Mouse (Mus musculus) MEL (cell line): ENCODE data around the gene Dnase1l2. TPM values are rescaled to one million over a fixed set of nuclear protein-coding genes. Genes with fewer than 3 reads are reported as not detected.
A peak's percentile ranks its signal among the peaks of the same experiment; 100 is the strongest.

Experiments used
- DNase-seq: peaks from one replicate; pipeline ENCODE4 v3.0.0; 2011; ENCODE audit warnings: low read depth, low spot score
- H3K27ac ChIP-seq: 2 replicates; pipeline ENCODE4 v1.5.1; 2012; ENCODE audit warnings: low read depth, mild to moderate bottlenecking, control low read depth, low read length, moderate library complexity; ENCODE audit not compliant: control insufficient read depth
- H3K27me3 ChIP-seq, 2 experiments: fragments of 150-350 bp in 1 of 2; sonication (generic) in 1 of 2; 2 replicates each; pipeline ENCODE4 v1.6.1; 2012; ENCODE audit warnings: low read length in 2 of 2, mild to moderate bottlenecking in 2 of 2, improper control_type of control experiment in 1 of 2, moderate library complexity in 1 of 2; ENCODE audit not compliant: insufficient read depth in 2 of 2, control insufficient read depth in 1 of 2
- H3K36me3 ChIP-seq, 2 experiments: 2 replicates each; pipeline ENCODE4 v1.6.1; 2012 to 2014; ENCODE audit warnings: low read length in 2 of 2, improper control_type of control experiment in 1 of 2, inconsistent platforms in 1 of 2, mild to moderate bottlenecking in 1 of 2; ENCODE audit not compliant: insufficient read depth in 2 of 2, control insufficient read depth in 1 of 2
- H3K4me1 ChIP-seq, 2 experiments: fragments of 150-350 bp in 1 of 2; sonication (generic) in 1 of 2; 2 replicates each; pipeline ENCODE4 v1.6.1; 2012; ENCODE audit warnings: low read length in 2 of 2, improper control_type of control experiment in 1 of 2, mild to moderate bottlenecking in 1 of 2; ENCODE audit not compliant: insufficient read depth in 2 of 2, control insufficient read depth in 1 of 2
- H3K4me3 ChIP-seq, 2 experiments: fragments of 150-350 bp in 1 of 2; sonication (generic) in 1 of 2; 2 replicates each; pipeline ENCODE4 v1.5.1; 2012; ENCODE audit warnings: low read depth in 2 of 2, low read length in 2 of 2, mild to moderate bottlenecking in 2 of 2, moderate library complexity in 2 of 2, control low read depth in 1 of 2, improper control_type of control experiment in 1 of 2; ENCODE audit not compliant: control insufficient read depth in 1 of 2, insufficient read depth in 1 of 2
- H3K79me2 ChIP-seq: 2 replicates; pipeline ENCODE4 v1.6.1; 2012; ENCODE audit warnings: mild to moderate bottlenecking, low read length, moderate library complexity; ENCODE audit not compliant: control insufficient read depth, poor library complexity, insufficient read depth
- H3K9ac ChIP-seq: 2 replicates; pipeline ENCODE4 v1.6.1; 2012; ENCODE audit warnings: low read depth, mild to moderate bottlenecking, control low read depth, low read length, moderate library complexity; ENCODE audit not compliant: control insufficient read depth, poor library complexity, severe bottlenecking
- H3K9me3 ChIP-seq: fragments of 150-350 bp; sonication (generic); replicated peaks from 2 replicates; pipeline ENCODE4 v1.6.1; 2012; ENCODE audit warnings: mild to moderate bottlenecking, low read length, improper control_type of control experiment, moderate library complexity; ENCODE audit not compliant: insufficient read depth
- CHD1 ChIP-seq: IDR thresholded peaks from 2 replicates; pipeline ENCODE4 v1.6.1; 2012; ENCODE audit warnings: low read depth, mild to moderate bottlenecking, inconsistent platforms, low read length, improper control_type of control experiment
- CHD2 ChIP-seq: IDR thresholded peaks from 2 replicates; pipeline ENCODE4 v1.6.1; 2011; ENCODE audit warnings: low read length, improper control_type of control experiment
- CTCF ChIP-seq, 3 experiments: IDR thresholded peaks in 2 of 3; conservative IDR thresholded peaks in 1 of 3; 2 replicates each; pipeline ENCODE4 v1.5.1; 2011 to 2012; ENCODE audit warnings: low read length in 3 of 3, low read depth in 2 of 3, mild to moderate bottlenecking in 2 of 3, improper control_type of control experiment in 1 of 3, inconsistent platforms in 1 of 3, mixed read lengths in 1 of 3, moderate library complexity in 1 of 3; ENCODE audit not compliant: control insufficient read depth in 1 of 3, insufficient read depth in 1 of 3, poor library complexity in 1 of 3, severe bottlenecking in 1 of 3
- ELF1 ChIP-seq: IDR thresholded peaks from 2 replicates; pipeline ENCODE4 v1.6.1; 2014; ENCODE audit warnings: low read depth, mild to moderate bottlenecking, inconsistent platforms, low read length, improper control_type of control experiment, moderate library complexity
- EP300 ChIP-seq, 2 experiments: IDR thresholded peaks; 2 replicates each; pipeline ENCODE4 v1.6.1; 2011; ENCODE audit warnings: improper control_type of control experiment in 2 of 2, low read length in 2 of 2, low read depth in 1 of 2, mild to moderate bottlenecking in 1 of 2
- GABPA ChIP-seq: IDR thresholded peaks from 2 replicates; pipeline ENCODE4 v1.6.1; 2012; ENCODE audit warnings: low read depth, mild to moderate bottlenecking, inconsistent platforms, low read length, improper control_type of control experiment, moderate library complexity
- HCFC1 ChIP-seq: IDR thresholded peaks from 2 replicates; pipeline ENCODE4 v1.6.1; 2012; ENCODE audit warnings: low read depth, mild to moderate bottlenecking, inconsistent platforms, low read length, improper control_type of control experiment, moderate library complexity
- JUND ChIP-seq: IDR thresholded peaks from 2 replicates; pipeline ENCODE4 v1.6.1; 2011; ENCODE audit warnings: low read depth, mild to moderate bottlenecking, improper control_type of control experiment, low read length
- KAT2A ChIP-seq: conservative IDR thresholded peaks from 2 replicates; pipeline ENCODE4 v1.6.1; 2012; ENCODE audit warnings: low read depth, low read length, improper control_type of control experiment, inconsistent platforms
- MAFK ChIP-seq: IDR thresholded peaks from 2 replicates; pipeline ENCODE4 v1.6.1; 2011; ENCODE audit warnings: low read depth, mild to moderate bottlenecking, low read length, improper control_type of control experiment, borderline replicate concordance
- MAX ChIP-seq: IDR thresholded peaks from 2 replicates; pipeline ENCODE4 v1.6.1; 2011; ENCODE audit warnings: low read length, improper control_type of control experiment
- MXI1 ChIP-seq: IDR thresholded peaks from 2 replicates; pipeline ENCODE4 v1.6.1; 2011; ENCODE audit warnings: mild to moderate bottlenecking, low read depth, low read length, improper control_type of control experiment
- MYB ChIP-seq: IDR thresholded peaks from 2 replicates; pipeline ENCODE4 v1.6.1; 2011; ENCODE audit warnings: mild to moderate bottlenecking, low read depth, low read length, improper control_type of control experiment
- RAD21 ChIP-seq: IDR thresholded peaks from 2 replicates; pipeline ENCODE4 v1.6.1; 2011; ENCODE audit warnings: mild to moderate bottlenecking, low read depth, low read length, improper control_type of control experiment
- SMC3 ChIP-seq: IDR thresholded peaks from 2 replicates; pipeline ENCODE4 v1.6.1; 2011; ENCODE audit warnings: low read depth, low read length, improper control_type of control experiment
- TAL1 ChIP-seq: IDR thresholded peaks from 2 replicates; pipeline ENCODE4 v1.6.1; 2012; ENCODE audit warnings: mild to moderate bottlenecking, inconsistent platforms, low read length, moderate library complexity, mixed read lengths
- USF2 ChIP-seq, 2 experiments: IDR thresholded peaks; 2 replicates each; pipeline ENCODE4 v1.6.1; 2011 to 2012; ENCODE audit warnings: improper control_type of control experiment in 2 of 2, low read length in 2 of 2, borderline replicate concordance in 1 of 2, inconsistent platforms in 1 of 2, low read depth in 1 of 2, mild to moderate bottlenecking in 1 of 2; ENCODE audit not compliant: insufficient read depth in 1 of 2
- ZC3H11A ChIP-seq: IDR thresholded peaks from 2 replicates; pipeline ENCODE4 v1.6.1; 2012; ENCODE audit warnings: low read depth, mild to moderate bottlenecking, inconsistent platforms, low read length, improper control_type of control experiment
- polyA plus RNA-seq, 2 experiments: library from polyadenylated mRNA; stranded (reverse) in 1 of 2; unstranded in 1 of 2; fragments of >175 nt in 1 of 2; fragments of >200 nt in 1 of 2; gene quantifications; 2 replicates each; pipeline versions ENCODE4 v1.2.1 to v1.2.4; 2012; ENCODE audit warnings: low replicate concordance in 2 of 2, low read depth in 1 of 2; ENCODE audit not compliant: insufficient read length in 2 of 2, insufficient read depth in 1 of 2, missing spikeins in 1 of 2
- total RNA-seq: library from RNA; depleted of rRNA; stranded (reverse); fragments of 300-350 nt; gene quantifications from 2 replicates; pipeline ENCODE4 v1.2.3, GENCODE M21; 2012; rRNA removed

Dnase1l2 gene
- total and polyA plus RNA-seq, 3 experiments: 0.62 to 1.8 TPM; not detected in 1

DNA sequence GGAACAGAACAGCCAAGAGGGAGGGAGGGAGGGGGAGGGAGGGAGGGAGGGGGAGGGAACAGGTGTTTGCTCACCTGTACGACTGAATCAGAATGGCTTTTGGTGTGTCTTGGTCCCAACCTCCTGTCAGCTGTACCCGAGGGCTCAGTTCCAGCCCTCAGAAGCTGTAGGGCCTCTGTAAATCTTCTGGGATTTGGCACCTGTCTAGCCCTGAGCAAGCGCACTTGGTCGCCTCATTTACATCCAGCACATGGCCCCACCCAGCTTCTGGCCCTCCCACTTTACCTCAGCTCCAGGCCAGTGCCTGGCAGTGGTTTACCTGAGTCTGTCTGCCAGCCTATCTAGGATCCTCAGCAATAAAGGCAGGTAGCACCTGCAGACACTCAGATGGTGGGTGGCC, 49.4 kb downstream of the Dnase1l2 start:
- no peaks in the 10 kb centered on the region for H3K4me1 ChIP-seq
- no peak overlapping the region for H3K9ac ChIP-seq
- H3K79me2 ChIP-seq: no peaks in the 10 kb centered on the region
- no peak for TF ChIP-seq JUND
- no peak for TF ChIP-seq MAFK
- TF ChIP-seq USF2 (IDR thresholded peaks at IDR 0.05; ENCODE audit: borderline replicate concordance in 1 of 2, insufficient read depth in 1 of 2, low read depth in 1 of 2, low read length in 2 of 2): no peak
- no peak for TF ChIP-seq MXI1
- no peak for TF ChIP-seq ELF1
- no peak for TF ChIP-seq KAT2A
- no peak for TF ChIP-seq CHD1
- no peak for TF ChIP-seq CHD2
- TF ChIP-seq EP300 (IDR thresholded peaks at IDR 0.05; ENCODE audit: low read depth in 1 of 2, low read length in 2 of 2): no peak
- TF ChIP-seq MAX: no peak
- no peak for TF ChIP-seq MYB
- no peak for TF ChIP-seq SMC3
- no peak for TF ChIP-seq GABPA
- TF ChIP-seq RAD21: no peak
- no peak for TF ChIP-seq TAL1
- TF ChIP-seq, all 39 proteins: peak for 0
- H3K9me3 ChIP-seq: no peaks in the 10 kb centered on the region
- no peaks in the 10 kb centered on the region for H3K27me3 ChIP-seq
- no peak overlapping the region for H3K4me3 ChIP-seq
- DNase-seq: no peak
- peaks cover 0 to 9% of the 10 kb centered on the region in 2 experiments; a peak in 2 of 4 replicates for H3K36me3 ChIP-seq
- H3K27ac ChIP-seq: no peak overlapping the region

DNA sequence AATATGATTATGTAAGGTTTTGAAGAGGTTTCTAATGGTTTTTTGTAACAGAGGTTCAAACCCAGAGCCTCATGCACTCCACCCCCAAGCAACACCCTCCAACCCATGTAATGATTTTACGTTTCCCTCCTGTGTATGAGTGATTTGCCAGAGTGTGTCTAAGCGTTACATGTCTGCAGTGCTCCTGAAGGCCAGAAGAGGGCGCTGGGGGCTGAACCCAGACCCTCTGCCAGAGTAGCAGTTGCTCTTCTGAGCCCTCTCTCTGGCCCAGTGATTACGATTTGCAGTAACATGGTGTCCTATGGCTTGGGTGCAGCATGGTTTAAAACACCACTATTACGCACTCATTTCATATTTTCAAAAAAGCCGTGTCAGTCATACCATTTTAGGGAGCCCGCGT, 51.8 kb downstream of the Dnase1l2 start:
- no peak overlapping the region for H3K27ac ChIP-seq
- DNase-seq: peak; percentile 35
- peaks cover 0 to 5% of the 10 kb centered on the region in 2 experiments; a peak in 2 of 4 replicates for H3K36me3 ChIP-seq
- H3K4me3 ChIP-seq: no peak overlapping the region
- no peaks in the 10 kb centered on the region for H3K27me3 ChIP-seq
- H3K79me2 ChIP-seq: no peaks in the 10 kb centered on the region
- H3K4me1 ChIP-seq: no peaks in the 10 kb centered on the region
- H3K9ac ChIP-seq: no peak overlapping the region
- TF ChIP-seq ZC3H11A: no peak
- peak; percentile 32; the same call in 1 of the 2 replicates for TF ChIP-seq SMC3
- peak; percentile 13 for TF ChIP-seq RAD21
- TF ChIP-seq CTCF (IDR thresholded peaks at IDR 0.05 in 2 of 3, conservative IDR thresholded peaks at IDR 0.05 in 1 of 3; ENCODE audit: control insufficient read depth in 1 of 3, insufficient read depth in 1 of 3, low read depth in 2 of 3, low read length in 3 of 3, poor library complexity in 1 of 3, severe bottlenecking in 1 of 3): peak; percentile 39 to 72 (median 57)
- no peak for TF ChIP-seq HCFC1
- TF ChIP-seq, all 39 proteins: peak for 3
- no peaks in the 10 kb centered on the region for H3K9me3 ChIP-seq

Other genes starting within 250 kb of the Dnase1l2 start
- 21.8 and 24.3 TPM in 2 replicates for gene Tbc1d24, start 237.5 kb downstream of the Dnase1l2 start, total RNA-seq
- gene Tbc1d24, start 237.5 kb downstream of the Dnase1l2 start, polyA plus RNA-seq: 10 to 100 TPM; 27.3 to 34.2 TPM
- gene Ntn3, start 233.6 kb downstream of the Dnase1l2 start, total RNA-seq: 1.7 and 2.7 TPM in 2 replicates
- gene Ntn3, start 233.6 kb downstream of the Dnase1l2 start, polyA plus RNA-seq: 1 to 10 TPM in 1 of 2 experiments, not detected in 1; 2.5 TPM
- 18.5 and 22.6 TPM in 2 replicates for gene Tedc2, start 222.3 kb downstream of the Dnase1l2 start, total RNA-seq
- gene Tedc2, start 222.3 kb downstream of the Dnase1l2 start, polyA plus RNA-seq: 10 to 100 TPM in 1 of 2 experiments, not detected in 1; 24.6 TPM
- 34.5 and 38.0 TPM in 2 replicates for gene Ccnf, start 191.6 kb downstream of the Dnase1l2 start, total RNA-seq
- gene Ccnf, start 191.6 kb downstream of the Dnase1l2 start, polyA plus RNA-seq: 10 to 100 TPM in 1 of 2 experiments, not detected in 1; 73.9 TPM
- 0.04 and 0.07 TPM in 2 replicates for gene Abca17, start 92.0 kb downstream of the Dnase1l2 start, total RNA-seq
- under 1 TPM in 1 of 2 experiments, not detected in 1; 0.03 TPM for gene Abca17, start 92.0 kb downstream of the Dnase1l2 start, polyA plus RNA-seq
- 27.3 and 32.4 TPM in 2 replicates for gene Abca3, start 91.2 kb downstream of the Dnase1l2 start, total RNA-seq
- 10 to 100 TPM; 36.6 to 37.1 TPM for gene Abca3, start 91.2 kb downstream of the Dnase1l2 start, polyA plus RNA-seq
- 156 and 167 TPM in 2 replicates for gene Rnps1, start 28.5 kb downstream of the Dnase1l2 start, total RNA-seq
- gene Rnps1, start 28.5 kb downstream of the Dnase1l2 start, polyA plus RNA-seq: 100 to 1,000 TPM in 1 of 2 experiments, not detected in 1; 282 TPM
- 54.4 and 65.6 TPM in 2 replicates for gene Eci1, start 16.5 kb downstream of the Dnase1l2 start, total RNA-seq
- 10 to 100 TPM in 1 of 2 experiments, not detected in 1; 48.6 TPM for gene Eci1, start 16.5 kb downstream of the Dnase1l2 start, polyA plus RNA-seq
- gene E4f1, start 27.2 kb upstream of the Dnase1l2 start, total RNA-seq: 24.3 and 26.0 TPM in 2 replicates
- 10 to 100 TPM in 1 of 2 experiments, not detected in 1; 37.1 TPM for gene E4f1, start 27.2 kb upstream of the Dnase1l2 start, polyA plus RNA-seq
- gene Pgp, start 27.3 kb upstream of the Dnase1l2 start, total RNA-seq: 16.6 and 19.3 TPM in 2 replicates
- 10 to 100 TPM in 1 of 2 experiments, not detected in 1; 55.0 TPM for gene Pgp, start 27.3 kb upstream of the Dnase1l2 start, polyA plus RNA-seq
- 1.1 and 2.0 TPM in 2 replicates for gene Bricd5, start 30.8 kb upstream of the Dnase1l2 start, total RNA-seq
- under 1 TPM in 1 of 2 experiments, not detected in 1; 0.82 TPM for gene Bricd5, start 30.8 kb upstream of the Dnase1l2 start, polyA plus RNA-seq
- gene Mlst8, start 36.0 kb upstream of the Dnase1l2 start, total RNA-seq: 28.5 and 35.4 TPM in 2 replicates
- 10 to 100 TPM in 1 of 2 experiments, not detected in 1; 57.3 TPM for gene Mlst8, start 36.0 kb upstream of the Dnase1l2 start, polyA plus RNA-seq
- 0.04 and 0.07 TPM in 2 replicates for gene Caskin1, start 45.5 kb upstream of the Dnase1l2 start, total RNA-seq
- under 1 TPM in 1 of 2 experiments, not detected in 1; 0.38 TPM for gene Caskin1, start 45.5 kb upstream of the Dnase1l2 start, polyA plus RNA-seq
- 118 and 121 TPM in 2 replicates for gene Traf7, start 84.8 kb upstream of the Dnase1l2 start, total RNA-seq
- gene Traf7, start 84.8 kb upstream of the Dnase1l2 start, polyA plus RNA-seq: 100 to 1,000 TPM in 1 of 2 experiments, not detected in 1; 261 TPM
- 0.89 and 1.0 TPM in 2 replicates for gene Rab26, start 91.1 kb upstream of the Dnase1l2 start, total RNA-seq
- 1 to 10 TPM in 1 of 2 experiments, not detected in 1; 1.1 TPM for gene Rab26, start 91.1 kb upstream of the Dnase1l2 start, polyA plus RNA-seq
- gene Pkd1, start 106.7 kb upstream of the Dnase1l2 start, total RNA-seq: 10.3 and 10.6 TPM in 2 replicates
- 10 to 100 TPM in 1 of 2 experiments, not detected in 1; 10.7 TPM for gene Pkd1, start 106.7 kb upstream of the Dnase1l2 start, polyA plus RNA-seq
- 44.0 and 48.8 TPM in 2 replicates for gene Tsc2, start 189.5 kb upstream of the Dnase1l2 start, total RNA-seq
- 10 to 100 TPM in 1 of 2 experiments, not detected in 1; 99.2 TPM for gene Tsc2, start 189.5 kb upstream of the Dnase1l2 start, polyA plus RNA-seq
- 26.1 and 31.4 TPM in 2 replicates for gene Nthl1, start 189.6 kb upstream of the Dnase1l2 start, total RNA-seq
- gene Nthl1, start 189.6 kb upstream of the Dnase1l2 start, polyA plus RNA-seq: 100 to 1,000 TPM in 1 of 2 experiments, 10 to 100 TPM in 1; 32.0 to 262 TPM
- gene Slc9a3r2, start 207.2 kb upstream of the Dnase1l2 start, total RNA-seq: 0.75 and 0.96 TPM in 2 replicates
- 1 to 10 TPM in 1 of 2 experiments, not detected in 1; 3.5 TPM for gene Slc9a3r2, start 207.2 kb upstream of the Dnase1l2 start, polyA plus RNA-seq
- not detected in 2 replicates for gene Npw, start 215.4 kb upstream of the Dnase1l2 start, total RNA-seq
- gene Npw, start 215.4 kb upstream of the Dnase1l2 start, polyA plus RNA-seq: not detected
- gene Zfp598, start 226.6 kb upstream of the Dnase1l2 start, total RNA-seq: 21.9 and 22.2 TPM in 2 replicates
- 10 to 100 TPM; 59.0 to 80.4 TPM for gene Zfp598, start 226.6 kb upstream of the Dnase1l2 start, polyA plus RNA-seq
- 0.15 TPM in 1 of 2 replicates, not detected in the other for gene Syngr3, start 246.8 kb upstream of the Dnase1l2 start, total RNA-seq
- under 1 TPM in 1 of 2 experiments, not detected in 1; 0.68 TPM for gene Syngr3, start 246.8 kb upstream of the Dnase1l2 start, polyA plus RNA-seq